Mouse (Mus musculus): ENCODE results near the gene Cd2ap. TPM values are rescaled to one million over a fixed set of nuclear protein-coding genes. Genes with fewer than 3 reads are reported as not detected.
A peak's percentile ranks its signal among the peaks of the same experiment; 100 is the strongest.

Cd2ap gene
- total and polyA plus RNA-seq, 3 experiments, result 8.1 to 35.9 (median 24.2) TPM

- H3K36me3 ChIP-seq (replicated peaks), result no peaks in the 10 kb centered on the region
- no peaks in the 10 kb centered on the region for H3K27me3 ChIP-seq (ENCODE audit: insufficient read depth, low read length)
- TF ChIP-seq TAL1 (conservative IDR thresholded peaks at IDR 0.05; ENCODE audit: low read depth, low read length) (no peak), GATA2 (IDR thresholded peaks at IDR 0.05; ENCODE audit: borderline replicate concordance, low read depth, low read length) (no peak), POLR2AphosphoS5 (IDR thresholded peaks at IDR 0.05; ENCODE audit: insufficient replicate concordance, low read depth, low read length) (no peak), GATA1 (IDR thresholded peaks at IDR 0.05; ENCODE audit: borderline replicate concordance, low read length) (no peak), CTCF (IDR thresholded peaks at IDR 0.05; ENCODE audit: low read depth, low read length) (no peak)
- DNase-seq (ENCODE audit: low spot score) (no peak), ATAC-seq (ENCODE audit: extremely low read depth, insufficient number of reproducible peaks, low FRiP score, poor library complexity, severe bottlenecking) (no peak)
- no peaks in the 10 kb centered on the region for H3K9me3 ChIP-seq (replicated peaks)
- H3K4me1 ChIP-seq (ENCODE audit: insufficient read depth, low read depth, low read length), result no peaks in the 10 kb centered on the region
- H3K4me3 ChIP-seq (ENCODE audit: low read depth, low read length), result no peak overlapping the region
Observed at GRCm38 (mm10) chr17:42885091-42885501, 8.6 kb upstream of the Cd2ap start.

- no peak for ATAC-seq (ENCODE audit: extremely low read depth, insufficient number of reproducible peaks, low FRiP score, poor library complexity, severe bottlenecking)
- Histone ChIP-seq H3K36me3 (replicated peaks) (no peaks in the 10 kb centered on the region), H3K4me1 (ENCODE audit: insufficient read depth, low read depth, low read length) (no peaks in the 10 kb centered on the region), H3K27me3 (ENCODE audit: insufficient read depth, low read length) (no peaks in the 10 kb centered on the region), H3K4me3 (ENCODE audit: low read depth, low read length) (no peak overlapping the region), H3K9me3 (replicated peaks) (no peaks in the 10 kb centered on the region)
- no peak for DNase-seq (ENCODE audit: low spot score)
- TF ChIP-seq CTCF (IDR thresholded peaks at IDR 0.05; ENCODE audit: low read depth, low read length) (no peak), TAL1 (conservative IDR thresholded peaks at IDR 0.05; ENCODE audit: low read depth, low read length) (no peak), GATA1 (IDR thresholded peaks at IDR 0.05; ENCODE audit: borderline replicate concordance, low read length) (no peak), POLR2AphosphoS5 (IDR thresholded peaks at IDR 0.05; ENCODE audit: insufficient replicate concordance, low read depth, low read length) (no peak)
Observed at GRCm38 (mm10) chr17:42884382-42884781, 7.9 kb upstream of the Cd2ap start.

GRCm38 (mm10) chr17:42883769-42884168, 7.3 kb upstream of the Cd2ap start:
- no peaks in the 10 kb centered on the region for H3K9me3 ChIP-seq (replicated peaks)
- no peak for TF ChIP-seq POLR2AphosphoS5 (IDR thresholded peaks at IDR 0.05; ENCODE audit: insufficient replicate concordance, low read depth, low read length)
- TF ChIP-seq TAL1 (conservative IDR thresholded peaks at IDR 0.05; ENCODE audit: low read depth, low read length), result no peak
- TF ChIP-seq GATA2 (IDR thresholded peaks at IDR 0.05; ENCODE audit: borderline replicate concordance, low read depth, low read length), result no peak
- TF ChIP-seq GATA1 (IDR thresholded peaks at IDR 0.05; ENCODE audit: borderline replicate concordance, low read length), result no peak
- no peak for TF ChIP-seq CTCF (IDR thresholded peaks at IDR 0.05; ENCODE audit: low read depth, low read length)
- no peaks in the 10 kb centered on the region for H3K27me3 ChIP-seq (ENCODE audit: insufficient read depth, low read length)
- H3K4me1 ChIP-seq (ENCODE audit: insufficient read depth, low read depth, low read length), result no peaks in the 10 kb centered on the region
- no peaks in the 10 kb centered on the region for H3K36me3 ChIP-seq (replicated peaks)
- DNase-seq (ENCODE audit: low spot score) (no peak), ATAC-seq (ENCODE audit: extremely low read depth, insufficient number of reproducible peaks, low FRiP score, poor library complexity, severe bottlenecking) (no peak)
- no peak overlapping the region for H3K4me3 ChIP-seq (ENCODE audit: low read depth, low read length)

GRCm38 (mm10) chr17:42883315-42883714, 6.8 kb upstream of the Cd2ap start:
- Histone ChIP-seq H3K27me3 (ENCODE audit: insufficient read depth, low read length) (no peaks in the 10 kb centered on the region), H3K36me3 (replicated peaks) (no peaks in the 10 kb centered on the region), H3K4me3 (ENCODE audit: low read depth, low read length) (no peak overlapping the region), H3K4me1 (ENCODE audit: insufficient read depth, low read depth, low read length) (no peaks in the 10 kb centered on the region), H3K9me3 (replicated peaks) (no peaks in the 10 kb centered on the region)
- DNase-seq (ENCODE audit: low spot score), result no peak
- no peak for ATAC-seq (ENCODE audit: extremely low read depth, insufficient number of reproducible peaks, low FRiP score, poor library complexity, severe bottlenecking)
- TF ChIP-seq POLR2AphosphoS5 (IDR thresholded peaks at IDR 0.05; ENCODE audit: insufficient replicate concordance, low read depth, low read length), result no peak
- no peak for TF ChIP-seq CTCF (IDR thresholded peaks at IDR 0.05; ENCODE audit: low read depth, low read length)
- no peak for TF ChIP-seq GATA2 (IDR thresholded peaks at IDR 0.05; ENCODE audit: borderline replicate concordance, low read depth, low read length)
- no peak for TF ChIP-seq TAL1 (conservative IDR thresholded peaks at IDR 0.05; ENCODE audit: low read depth, low read length)
- no peak for TF ChIP-seq GATA1 (IDR thresholded peaks at IDR 0.05; ENCODE audit: borderline replicate concordance, low read length)

- no peak overlapping the region for H3K4me3 ChIP-seq (ENCODE audit: low read depth, low read length)
- H3K4me1 ChIP-seq (ENCODE audit: insufficient read depth, low read depth, low read length), result no peaks in the 10 kb centered on the region
- H3K9me3 ChIP-seq (replicated peaks), result no peaks in the 10 kb centered on the region
- no peak for TF ChIP-seq GATA1 (IDR thresholded peaks at IDR 0.05; ENCODE audit: borderline replicate concordance, low read length)
- no peak for TF ChIP-seq GATA2 (IDR thresholded peaks at IDR 0.05; ENCODE audit: borderline replicate concordance, low read depth, low read length)
- no peak for TF ChIP-seq POLR2AphosphoS5 (IDR thresholded peaks at IDR 0.05; ENCODE audit: insufficient replicate concordance, low read depth, low read length)
- no peak for TF ChIP-seq TAL1 (conservative IDR thresholded peaks at IDR 0.05; ENCODE audit: low read depth, low read length)
- TF ChIP-seq CTCF (IDR thresholded peaks at IDR 0.05; ENCODE audit: low read depth, low read length), result no peak
- H3K36me3 ChIP-seq (replicated peaks), result no peaks in the 10 kb centered on the region
- H3K27me3 ChIP-seq (ENCODE audit: insufficient read depth, low read length), result no peaks in the 10 kb centered on the region
- ATAC-seq (ENCODE audit: extremely low read depth, insufficient number of reproducible peaks, low FRiP score, poor library complexity, severe bottlenecking), result no peak
- DNase-seq (ENCODE audit: low spot score), result no peak
Observed at GRCm38 (mm10) chr17:42882873-42883272, 6.4 kb upstream of the Cd2ap start.

- Histone ChIP-seq H3K27me3 (ENCODE audit: insufficient read depth, low read length) (no peaks in the 10 kb centered on the region), H3K4me3 (ENCODE audit: low read depth, low read length) (peak overlapping the region; percentile 87), H3K9me3 (replicated peaks) (no peaks in the 10 kb centered on the region), H3K4me1 (ENCODE audit: insufficient read depth, low read depth, low read length) (peaks cover 6% of the 10 kb centered on the region), H3K36me3 (replicated peaks) (no peaks in the 10 kb centered on the region)
- TF ChIP-seq CTCF (IDR thresholded peaks at IDR 0.05; ENCODE audit: low read depth, low read length), result no peak
- no peak for TF ChIP-seq GATA2 (IDR thresholded peaks at IDR 0.05; ENCODE audit: borderline replicate concordance, low read depth, low read length)
- TF ChIP-seq POLR2AphosphoS5 (IDR thresholded peaks at IDR 0.05; ENCODE audit: insufficient replicate concordance, low read depth, low read length), result no peak
- TF ChIP-seq TAL1 (conservative IDR thresholded peaks at IDR 0.05; ENCODE audit: low read depth, low read length), result no peak
- TF ChIP-seq GATA1 (IDR thresholded peaks at IDR 0.05; ENCODE audit: borderline replicate concordance, low read length), result no peak
- DNase-seq (ENCODE audit: low spot score) (no peak), ATAC-seq (ENCODE audit: extremely low read depth, insufficient number of reproducible peaks, low FRiP score, poor library complexity, severe bottlenecking) (no peak)
Observed at GRCm38 (mm10) chr17:42876904-42877425, 500 bp upstream of the Cd2ap start.
